Mouse (Mus musculus) A20 (cell line): ENCODE data around the gene Os9.
"Not testable (repeated sequence)": the region's sequence is repeated elsewhere in the genome, so short reads cannot be mapped to it uniquely, and the experiment has no call there.

Experiments used
- DNase-seq: peaks from one replicate; pipeline ENCODE4 v3.0.0-alpha.2; 2011; ENCODE audit warnings: low read depth, low spot score

The Os9 gene

GRCm38 (mm10) chr10:127063913-127064870 is 56.7 kb downstream of the Os9 start:
- DNase-seq: peak; percentile 46

- DNase-seq: peak; percentile 99
Measured at GRCm38 (mm10) chr10:127063239-127063872, 57.6 kb downstream of the Os9 start, which contains the start of gene Cdk4. Gene Cdk4, plus strand, starts transcription at chr10:127063534.

- DNase-seq: no peak
Measured at GRCm38 (mm10) chr10:127062503-127062902, 58.4 kb downstream of the Os9 start.

- not testable (repeated sequence) for DNase-seq
Measured at GRCm38 (mm10) chr10:127062101-127062500, 58.8 kb downstream of the Os9 start.

GRCm38 (mm10) chr10:127061513-127061912 is 59.4 kb downstream of the Os9 start:
- no peak for DNase-seq

GRCm38 (mm10) chr10:127061085-127061484 is 59.8 kb downstream of the Os9 start:
- DNase-seq: no peak

- DNase-seq: peak; percentile 91
Measured at GRCm38 (mm10) chr10:127059968-127060916, 60.7 kb downstream of the Os9 start, which contains the start of gene March9. Gene March9, minus strand, starts transcription at chr10:127060184.

GRCm38 (mm10) chr10:127059174-127059967 is 61.6 kb downstream of the Os9 start:
- DNase-seq: peak; percentile 27

GRCm38 (mm10) chr10:127058708-127059107 is 62.2 kb downstream of the Os9 start:
- DNase-seq: peak; percentile 37

- DNase-seq: peak; percentile 84
Measured at GRCm38 (mm10) chr10:127058161-127058560, 62.8 kb downstream of the Os9 start.

GRCm38 (mm10) chr10:127056490-127056889 is 64.4 kb downstream of the Os9 start:
- DNase-seq: no peak

GRCm38 (mm10) chr10:127055406-127055805 is 65.5 kb downstream of the Os9 start:
- peak; percentile 65 for DNase-seq

GRCm38 (mm10) chr10:127054646-127055045 is 66.3 kb downstream of the Os9 start:
- DNase-seq: no peak

- DNase-seq: no peak
Measured at GRCm38 (mm10) chr10:127050119-127050474, 70.8 kb downstream of the Os9 start.

GRCm38 (mm10) chr10:127049395-127050118 is 71.4 kb downstream of the Os9 start:
- DNase-seq: no peak

GRCm38 (mm10) chr10:127048608-127049394 is 72.1 kb downstream of the Os9 start:
- no peak for DNase-seq

GRCm38 (mm10) chr10:127047954-127048353 is 73.0 kb downstream of the Os9 start, which contains the start of gene Cyp27b1:
Gene Cyp27b1, plus strand, starts transcription at chr10:127048250.
- no peak for DNase-seq
